Mouse (Mus musculus) urinary bladder, adult 2 months (tissue): ENCODE measurements around the gene Ugt1a5. TPM values are rescaled to one million over a fixed set of nuclear protein-coding genes. Genes with fewer than 3 reads are reported as not detected.
"Not testable (repeated sequence)": the region's sequence is repeated elsewhere in the genome, so short reads cannot be mapped to it uniquely, and the experiment has no call there.

Experiments used
- DNase-seq: peaks from one replicate; pipeline ENCODE4 v3.0.0; 2022; ENCODE audit warnings: low spot score
- polyA plus RNA-seq: library from polyadenylated mRNA; depleted of rRNA; stranded (reverse); fragments of >200 nt; gene quantifications from 2 replicates; pipeline ENCODE4 v1.2.3, GENCODE M21; 2012; rRNA removed

Ugt1a5 gene
- polyA plus RNA-seq, result 2.3 and 5.1 TPM in 2 replicates

GRCm38 (mm10) chr1:88165711-88166110 is at the start of gene Ugt1a5:
Gene Ugt1a5, plus strand, starts transcription at chr1:88166012.
- no peak for DNase-seq

GRCm38 (mm10) chr1:88120550-88120949 is 45.3 kb upstream of the Ugt1a5 start:
- DNase-seq, result not testable (repeated sequence)

- DNase-seq, result not testable (repeated sequence)
Measured at GRCm38 (mm10) chr1:88121521-88121920, 44.3 kb upstream of the Ugt1a5 start.

GRCm38 (mm10) chr1:88125827-88126360 is 39.9 kb upstream of the Ugt1a5 start:
- DNase-seq, result not testable (repeated sequence)

- DNase-seq, result not testable (repeated sequence)
Measured at GRCm38 (mm10) chr1:88129091-88129490, 36.7 kb upstream of the Ugt1a5 start.

GRCm38 (mm10) chr1:88130223-88130622 is 35.6 kb upstream of the Ugt1a5 start:
- DNase-seq, result not testable (repeated sequence)

- no peak for DNase-seq
Measured at GRCm38 (mm10) chr1:88133908-88134456, 31.8 kb upstream of the Ugt1a5 start.

- DNase-seq, result peak; percentile 38
Measured at GRCm38 (mm10) chr1:88134457-88135011, 31.3 kb upstream of the Ugt1a5 start, which contains the start of gene Ugt1a6a. Gene Ugt1a6a, plus strand, starts transcription at chr1:88134809.

- DNase-seq, result not testable (repeated sequence)
Measured at GRCm38 (mm10) chr1:88135229-88135904, 30.4 kb upstream of the Ugt1a5 start.

- DNase-seq, result no peak
Measured at GRCm38 (mm10) chr1:88136646-88137045, 29.2 kb upstream of the Ugt1a5 start.

GRCm38 (mm10) chr1:88137264-88137663 is 28.5 kb upstream of the Ugt1a5 start:
- DNase-seq, result no peak

- no peak for DNase-seq
Measured at GRCm38 (mm10) chr1:88138145-88138544, 27.7 kb upstream of the Ugt1a5 start.

GRCm38 (mm10) chr1:88140492-88140891 is 25.3 kb upstream of the Ugt1a5 start:
- DNase-seq, result not testable (repeated sequence)

GRCm38 (mm10) chr1:88143966-88144675 is 21.7 kb upstream of the Ugt1a5 start:
- not testable (repeated sequence) for DNase-seq

- DNase-seq, result not testable (repeated sequence)
Measured at GRCm38 (mm10) chr1:88145278-88145677, 20.5 kb upstream of the Ugt1a5 start.

- DNase-seq, result not testable (repeated sequence)
Measured at GRCm38 (mm10) chr1:88150133-88150532, 15.7 kb upstream of the Ugt1a5 start.

GRCm38 (mm10) chr1:88158430-88158829 is 7.4 kb upstream of the Ugt1a5 start:
- DNase-seq, result no peak

GRCm38 (mm10) chr1:88172190-88172589 is 6.4 kb downstream of the Ugt1a5 start:
- DNase-seq, result not testable (repeated sequence)

- no peak for DNase-seq
Measured at GRCm38 (mm10) chr1:88179657-88180056, 13.8 kb downstream of the Ugt1a5 start.

GRCm38 (mm10) chr1:88186325-88186935 is 20.6 kb downstream of the Ugt1a5 start:
- no peak for DNase-seq

- DNase-seq, result no peak
Measured at GRCm38 (mm10) chr1:88192136-88192535, 26.3 kb downstream of the Ugt1a5 start.

- DNase-seq, result no peak
Measured at GRCm38 (mm10) chr1:88195687-88196086, 29.9 kb downstream of the Ugt1a5 start.
